Mouse (Mus musculus) forebrain, embryonic 12.5 days (tissue): ENCODE data around the gene P2rx2. TPM values are rescaled to one million over a fixed set of nuclear protein-coding genes. Genes with fewer than 3 reads are reported as not detected.

Source experiments
- ATAC-seq: fragments of 200-750 bp; cut with Nextera tagmentation; 2 replicates; pipeline ENCODE4 v1.8.0; 2017; ENCODE audit warnings: moderate TSS enrichment; ENCODE audit not compliant: low FRiP score
- H3K27ac ChIP-seq: fragments of 300-500 bp; sonication (generic); 2 replicates; pipeline ENCODE4 v1.5.1; 2016; ENCODE audit warnings: mild to moderate bottlenecking
- H3K27me3 ChIP-seq: fragments of 300-500 bp; sonication (generic); 2 replicates; pipeline ENCODE4 v1.6.1; 2016; ENCODE audit warnings: mild to moderate bottlenecking
- H3K36me3 ChIP-seq: fragments of 300-500 bp; sonication (generic); replicated peaks from 2 replicates; pipeline ENCODE4 v1.6.1; 2016; ENCODE audit warnings: mild to moderate bottlenecking
- H3K4me1 ChIP-seq: fragments of 300-500 bp; sonication (generic); 2 replicates; pipeline ENCODE4 v1.6.1; 2016
- H3K4me2 ChIP-seq: fragments of 300-500 bp; sonication (generic); 2 replicates; pipeline ENCODE4 v1.6.1; 2016; ENCODE audit warnings: mild to moderate bottlenecking, moderate library complexity
- H3K4me3 ChIP-seq: fragments of 300-500 bp; sonication (generic); replicated peaks from 2 replicates; pipeline ENCODE4 v1.5.1; 2016; ENCODE audit warnings: mild to moderate bottlenecking
- H3K9ac ChIP-seq: fragments of 300-500 bp; sonication (generic); 2 replicates; pipeline ENCODE4 v1.6.1; 2016; ENCODE audit warnings: mild to moderate bottlenecking
- H3K9me3 ChIP-seq: fragments of 300-500 bp; sonication (generic); 2 replicates; pipeline ENCODE4 v1.6.1; 2016
- WGBS: fragments of 180-500 bp; shearing (Covaris S2); methylation state at CpG from one replicate; pipeline ENCODE4 v1.1.7; 2016; 5-methylcytosine and 5-hydroxymethylcytosine counted together
- polyA plus RNA-seq: library from polyadenylated mRNA; unstranded; fragments of >200 nt; fragmentation: Nextera tagmentation; extraction: Ambion mirVana; gene quantifications from 2 replicates; pipeline ENCODE4 v1.2.1, GENCODE M21; 2016

The P2rx2 gene
- polyA plus RNA-seq, result 1.8 and 1.9 TPM in 2 replicates

GRCm38 (mm10) chr5:110342648-110343284 is at the start of gene P2rx2:
TSS of gene P2rx2 (minus strand) at chr5:110343212.
- peaks cover 42% of the 10 kb centered on the region for H3K27me3 ChIP-seq
- H3K4me1 ChIP-seq, result peaks cover 12% of the 10 kb centered on the region
- no peak within 1 kb of the TSS for H3K27ac ChIP-seq
- peak within 1 kb of the TSS; percentile 92 for H3K4me2 ChIP-seq
- H3K4me3 ChIP-seq, result peak within 1 kb of the TSS; percentile 54
- H3K9ac ChIP-seq, result peak within 1 kb of the TSS; percentile 68
- 1% methylated on average over 43 of the region's 43 CpGs for WGBS
- H3K36me3 ChIP-seq, result peaks cover 10% of the 10 kb centered on the region
- H3K9me3 ChIP-seq, result no peaks in the 10 kb centered on the region
- ATAC-seq, result peak; percentile 78

- H3K27me3 ChIP-seq, result peaks cover 4% of the 10 kb centered on the region; the same call in 1 of the 2 replicates
- no peak overlapping the region for H3K4me3 ChIP-seq
- no peak overlapping the region for H3K4me2 ChIP-seq
- no peaks in the 10 kb centered on the region for H3K36me3 ChIP-seq
- no peaks in the 10 kb centered on the region for H3K9me3 ChIP-seq
- WGBS, result 82% methylated on average over 5 of the region's 5 CpGs
- H3K9ac ChIP-seq, result no peak overlapping the region
- no peak overlapping the region for H3K27ac ChIP-seq
- no peak; the same call in 1 of the 2 replicates for ATAC-seq
- H3K4me1 ChIP-seq, result peaks cover under 1% of the 10 kb centered on the region; the same call in 1 of the 2 replicates
These were observed 49.7 kb upstream of the P2rx2 start for GRCm38 (mm10) chr5:110392727-110393126.

GRCm38 (mm10) chr5:110390631-110391030 is 47.6 kb upstream of the P2rx2 start:
- Histone ChIP-seq H3K27ac (no peak overlapping the region), H3K4me3 (no peak overlapping the region), H3K9me3 (no peaks in the 10 kb centered on the region), H3K27me3 (peaks cover 4% of the 10 kb centered on the region; the same call in 1 of the 2 replicates), H3K4me1 (peaks cover 17% of the 10 kb centered on the region), H3K9ac (no peak overlapping the region), H3K36me3 (no peaks in the 10 kb centered on the region), H3K4me2 (no peak overlapping the region)
- WGBS, result 83% methylated on average over 4 of the region's 4 CpGs
- ATAC-seq, result no peak

- WGBS, result 10% methylated on average over 8 of the region's 8 CpGs
- Histone ChIP-seq H3K9me3 (no peaks in the 10 kb centered on the region), H3K27me3 (peaks cover 4% of the 10 kb centered on the region; the same call in 1 of the 2 replicates), H3K36me3 (no peaks in the 10 kb centered on the region; the same call in 1 of the 2 replicates), H3K4me2 (peak overlapping the region; percentile 70), H3K4me3 (peak overlapping the region; percentile 82), H3K4me1 (peaks cover 36% of the 10 kb centered on the region), H3K27ac (peak overlapping the region; percentile 75; the same call in 1 of the 2 replicates), H3K9ac (peak overlapping the region; percentile 80)
- ATAC-seq, result no peak
These were observed 44.3 kb upstream of the P2rx2 start for GRCm38 (mm10) chr5:110387332-110387731.

- Histone ChIP-seq H3K36me3 (peaks cover 1% of the 10 kb centered on the region), H3K4me3 (peak overlapping the region; percentile 82), H3K4me1 (peaks cover 36% of the 10 kb centered on the region), H3K27ac (peak overlapping the region; percentile 75), H3K4me2 (peak overlapping the region; percentile 70), H3K27me3 (peaks cover 4% of the 10 kb centered on the region; the same call in 1 of the 2 replicates), H3K9ac (peak overlapping the region; percentile 80), H3K9me3 (no peaks in the 10 kb centered on the region)
- WGBS, result under 1% methylated on average over 87 of the region's 90 CpGs
- peak; percentile 91 for ATAC-seq
These were observed 43.6 kb upstream of the P2rx2 start for GRCm38 (mm10) chr5:110386371-110387330.

- Histone ChIP-seq H3K27me3 (peaks cover 4% of the 10 kb centered on the region; the same call in 1 of the 2 replicates), H3K9ac (peak overlapping the region; percentile 80), H3K4me2 (peak overlapping the region; percentile 70), H3K27ac (no peak overlapping the region), H3K36me3 (peaks cover 13% of the 10 kb centered on the region), H3K4me1 (peaks cover 36% of the 10 kb centered on the region), H3K9me3 (no peaks in the 10 kb centered on the region), H3K4me3 (peak overlapping the region; percentile 82)
- no peak for ATAC-seq
- 34% methylated on average over 4 of the region's 4 CpGs for WGBS
These were observed 42.3 kb upstream of the P2rx2 start for GRCm38 (mm10) chr5:110385263-110385662.

- Histone ChIP-seq H3K27ac (no peak overlapping the region), H3K36me3 (peaks cover 17% of the 10 kb centered on the region), H3K4me2 (peak overlapping the region; percentile 70), H3K9ac (peak overlapping the region; percentile 80; the same call in 1 of the 2 replicates), H3K4me1 (peaks cover 36% of the 10 kb centered on the region), H3K9me3 (no peaks in the 10 kb centered on the region), H3K27me3 (peaks cover 4% of the 10 kb centered on the region; the same call in 1 of the 2 replicates), H3K4me3 (peak overlapping the region; percentile 82)
- ATAC-seq, result no peak
- 67% methylated on average over 6 of the region's 6 CpGs for WGBS
These were observed 41.5 kb upstream of the P2rx2 start for GRCm38 (mm10) chr5:110384491-110384890.

GRCm38 (mm10) chr5:110379823-110380222 is 36.8 kb upstream of the P2rx2 start:
- Histone ChIP-seq H3K9ac (no peak overlapping the region), H3K9me3 (no peaks in the 10 kb centered on the region), H3K27ac (no peak overlapping the region), H3K4me2 (no peak overlapping the region), H3K27me3 (no peaks in the 10 kb centered on the region), H3K4me3 (no peak overlapping the region), H3K36me3 (peaks cover 63% of the 10 kb centered on the region), H3K4me1 (peaks cover 28% of the 10 kb centered on the region)
- no peak for ATAC-seq
- WGBS, result 92% methylated on average over 4 of the region's 4 CpGs

GRCm38 (mm10) chr5:110379086-110379485 is 36.1 kb upstream of the P2rx2 start:
- Histone ChIP-seq H3K4me1 (peaks cover 22% of the 10 kb centered on the region), H3K9ac (no peak overlapping the region), H3K27me3 (no peaks in the 10 kb centered on the region), H3K36me3 (peaks cover 71% of the 10 kb centered on the region), H3K4me2 (no peak overlapping the region), H3K4me3 (no peak overlapping the region), H3K9me3 (no peaks in the 10 kb centered on the region), H3K27ac (no peak overlapping the region)
- 92% methylated on average over 15 of the region's 15 CpGs for WGBS
- ATAC-seq, result no peak

- Histone ChIP-seq H3K4me3 (no peak overlapping the region), H3K9me3 (no peaks in the 10 kb centered on the region), H3K4me1 (peaks cover 22% of the 10 kb centered on the region), H3K9ac (no peak overlapping the region), H3K4me2 (no peak overlapping the region), H3K27me3 (no peaks in the 10 kb centered on the region), H3K27ac (peak overlapping the region; percentile 31; the same call in 1 of the 2 replicates), H3K36me3 (peaks cover 77% of the 10 kb centered on the region)
- ATAC-seq, result 0 out of 2 replicates have a peak, but pooled peaks have one; percentile 37
- WGBS, result 37% methylated on average over 20 of the region's 20 CpGs
These were observed 35.2 kb upstream of the P2rx2 start for GRCm38 (mm10) chr5:110378181-110378583.

GRCm38 (mm10) chr5:110376802-110377433 is 33.9 kb upstream of the P2rx2 start:
- ATAC-seq, result peak; percentile 55
- Histone ChIP-seq H3K9me3 (no peaks in the 10 kb centered on the region), H3K4me1 (peaks cover 17% of the 10 kb centered on the region), H3K4me3 (no peak overlapping the region), H3K27me3 (no peaks in the 10 kb centered on the region), H3K9ac (no peak overlapping the region), H3K36me3 (peaks cover 82% of the 10 kb centered on the region), H3K27ac (peak overlapping the region; percentile 47; the same call in 1 of the 2 replicates), H3K4me2 (no peak overlapping the region)
- WGBS, result 52% methylated on average over 8 of the region's 8 CpGs
